Mouse (Mus musculus): ENCODE measurements at regions not wholly inside any gene's neighbourhood (a gene's known extent, or its start where the extent isn't known, plus 50 kb on each side); places are given as distances from the start of the nearest gene placed in this dataset.

GRCm38 (mm10) chr15:31798863-31799262, 197.2 kb downstream of the Fam173b start:
- TF ChIP-seq CTCF (IDR thresholded peaks at IDR 0.05) (no peak), EP300 (IDR thresholded peaks at IDR 0.05) (no peak)

Data from lung, postnatal 0 days (tissue).